Mouse (Mus musculus) gastrocnemius, adult 8-10 months (tissue): Measurements from ENCODE around the gene Rufy4. TPM values are rescaled to one million over a fixed set of nuclear protein-coding genes. Genes with fewer than 3 reads are reported as not detected.
"Not testable (repeated sequence)": the region's sequence is repeated elsewhere in the genome, so short reads cannot be mapped to it uniquely, and the experiment has no call there.

Experiments
- DNase-seq, 2 experiments: peaks; one replicate each; pipeline ENCODE4 v3.0.0; 2022; ENCODE audit warnings: low spot score in 2 of 2
- total RNA-seq, 4 experiments: library from RNA; stranded (reverse); gene quantifications; 2 replicates each; pipeline ENCODE4 v1.2.4; 2022

The Rufy4 gene
- total RNA-seq, 4 experiments from 2014 or later: not detected

- DNase-seq: no peak
Measured at GRCm38 (mm10) chr1:74149106-74149885, 24.0 kb downstream of the Rufy4 start.

- no peak for DNase-seq
Measured at GRCm38 (mm10) chr1:74150101-74150500, 24.8 kb downstream of the Rufy4 start.

- no peak for DNase-seq
Measured at GRCm38 (mm10) chr1:74151091-74151490, 25.8 kb downstream of the Rufy4 start.

- no peak for DNase-seq
Measured at GRCm38 (mm10) chr1:74153461-74154184, 28.3 kb downstream of the Rufy4 start, which contains the start of gene Cxcr2. TSS of gene Cxcr2 (plus strand) at chr1:74153989.

- no peak for DNase-seq
Measured at GRCm38 (mm10) chr1:74155435-74156012, 30.2 kb downstream of the Rufy4 start.

- DNase-seq: no peak
Measured at GRCm38 (mm10) chr1:74156381-74156910, 31.1 kb downstream of the Rufy4 start.

GRCm38 (mm10) chr1:74159613-74160012, 34.3 kb downstream of the Rufy4 start:
- DNase-seq: not testable (repeated sequence)

GRCm38 (mm10) chr1:74160036-74160435, 34.7 kb downstream of the Rufy4 start:
- DNase-seq: no peak

- no peak for DNase-seq
Measured at GRCm38 (mm10) chr1:74167136-74167535, 41.8 kb downstream of the Rufy4 start.

- DNase-seq: no peak
Measured at GRCm38 (mm10) chr1:74169721-74170120, 44.4 kb downstream of the Rufy4 start.

- no peak for DNase-seq
Measured at GRCm38 (mm10) chr1:74172722-74173121, 47.4 kb downstream of the Rufy4 start.

GRCm38 (mm10) chr1:74175731-74176130, 50.4 kb downstream of the Rufy4 start:
- no peak for DNase-seq

- no peak for DNase-seq
Measured at GRCm38 (mm10) chr1:74178618-74179017, 53.3 kb downstream of the Rufy4 start.

- DNase-seq: no peak
Measured at GRCm38 (mm10) chr1:74179624-74180408, 54.5 kb downstream of the Rufy4 start.

- no peak for DNase-seq
Measured at GRCm38 (mm10) chr1:74181462-74181861, 56.1 kb downstream of the Rufy4 start.

- no peak for DNase-seq
Measured at GRCm38 (mm10) chr1:74183006-74183405, 57.7 kb downstream of the Rufy4 start.

GRCm38 (mm10) chr1:74190471-74190870, 65.1 kb downstream of the Rufy4 start:
- no peak for DNase-seq

GRCm38 (mm10) chr1:74192711-74193110, 67.4 kb downstream of the Rufy4 start:
- no peak for DNase-seq

- no peak for DNase-seq
Measured at GRCm38 (mm10) chr1:74194445-74194844, 69.1 kb downstream of the Rufy4 start, which contains the start of gene Cxcr1. TSS of gene Cxcr1 (minus strand) at chr1:74194631.

GRCm38 (mm10) chr1:74195961-74196360, 70.6 kb downstream of the Rufy4 start:
- no peak for DNase-seq
